Mouse (Mus musculus): ENCODE data around the gene Vps45. TPM values are rescaled to one million over a fixed set of nuclear protein-coding genes. Genes with fewer than 3 reads are reported as not detected.

Gene Vps45
- 26.6 and 36.6 TPM in 2 replicates for polyA plus RNA-seq (2021; fragmentation: Nextera tagmentation)
- long read RNA-seq, experiment 1, transcript Vps45-201 (15 exons, 2,637 nt) = major isoform, 210 of 228 reads
- long read RNA-seq, experiment 1, partial matches to known transcripts = 7 of 228 reads
- long read RNA-seq, experiment 1, other reads (novel, unspliced or antisense) = 9 of 228 reads
- long read RNA-seq, experiment 2, transcript Vps45-201 (15 exons, 2,637 nt) = major isoform, 21 of 42 reads
- long read RNA-seq, experiment 2, partial matches to known transcripts = 16 of 42 reads
- long read RNA-seq, experiment 2, other reads (novel, unspliced or antisense) = 4 of 42 reads

DNA sequence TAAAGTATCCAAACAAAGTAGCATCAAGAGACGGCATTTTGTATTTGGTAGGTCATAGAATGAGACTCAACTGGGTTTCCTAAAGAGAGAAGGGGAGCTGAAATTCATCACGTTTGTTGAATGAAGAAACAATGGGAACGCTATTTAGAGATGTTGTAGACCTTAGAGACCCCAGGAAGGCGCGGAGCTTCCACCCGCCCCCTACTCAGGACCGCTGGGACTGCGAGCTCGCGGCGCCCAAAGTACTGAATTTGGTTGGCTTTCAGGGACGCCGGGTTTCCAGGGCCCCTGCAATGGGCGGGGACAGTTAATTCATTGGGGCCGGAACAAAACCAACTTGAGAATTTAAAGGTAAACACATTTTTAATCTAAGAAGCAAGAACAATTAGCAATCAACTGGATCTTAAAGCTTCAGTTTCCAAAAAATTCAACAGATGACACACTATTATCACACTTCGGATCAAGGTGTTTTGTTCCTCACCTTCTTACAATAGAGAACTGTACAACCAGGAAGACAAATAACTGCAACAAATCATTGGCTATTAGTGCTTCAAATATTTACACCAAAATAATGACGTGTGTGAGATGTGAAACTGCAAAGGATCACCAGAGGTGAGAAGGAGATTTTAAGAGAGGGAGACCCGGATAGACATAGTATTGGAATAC lies at the start of gene Vps45:
Vps45 (minus strand) TSS at position 236 of the 666 bp plus-strand sequence.

DNA sequence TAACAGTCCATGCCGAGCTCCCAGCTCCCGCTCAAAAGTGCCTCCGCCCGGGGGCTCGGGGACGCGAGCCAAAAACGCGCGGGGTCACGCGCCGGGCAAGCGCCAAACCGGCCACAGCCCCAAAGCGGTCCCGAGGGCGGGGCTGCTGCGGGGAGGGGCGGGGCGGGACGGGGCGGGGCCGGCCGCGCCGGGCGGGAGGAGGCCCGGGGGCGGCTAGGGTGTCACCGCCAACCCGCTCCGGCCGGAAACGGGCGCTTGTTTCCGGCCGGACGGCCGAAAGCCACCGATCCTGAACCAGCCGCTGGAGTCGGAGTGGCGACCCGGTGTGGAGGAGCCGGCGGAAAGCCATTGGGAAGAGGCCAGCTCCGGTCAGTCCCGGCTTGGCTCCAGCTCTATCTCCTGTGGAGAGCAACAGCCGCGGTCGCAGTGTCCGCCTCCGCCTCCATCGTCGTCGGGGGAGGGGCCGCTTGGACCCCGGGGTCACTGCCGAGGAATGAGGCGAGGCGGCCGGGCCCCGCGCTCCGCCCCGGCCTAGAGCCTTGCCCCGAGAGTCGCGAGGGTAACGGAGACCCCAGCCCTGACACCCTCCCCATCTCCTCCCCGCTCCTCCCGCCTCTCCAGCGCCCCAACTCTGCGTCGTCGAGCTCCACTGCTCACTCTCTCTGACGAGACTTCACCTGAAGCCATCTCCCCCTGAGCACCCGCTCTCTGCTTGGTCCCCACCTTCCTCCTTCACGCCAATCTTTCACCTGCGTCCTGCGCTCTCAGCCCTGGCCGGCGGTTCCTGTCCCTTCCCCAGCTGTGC lies 46.2 kb upstream of the Vps45 start, which contains the start of gene Otud7b:
Otud7b (plus strand) TSS at position 267 of the 805 bp plus-strand sequence.

DNA sequence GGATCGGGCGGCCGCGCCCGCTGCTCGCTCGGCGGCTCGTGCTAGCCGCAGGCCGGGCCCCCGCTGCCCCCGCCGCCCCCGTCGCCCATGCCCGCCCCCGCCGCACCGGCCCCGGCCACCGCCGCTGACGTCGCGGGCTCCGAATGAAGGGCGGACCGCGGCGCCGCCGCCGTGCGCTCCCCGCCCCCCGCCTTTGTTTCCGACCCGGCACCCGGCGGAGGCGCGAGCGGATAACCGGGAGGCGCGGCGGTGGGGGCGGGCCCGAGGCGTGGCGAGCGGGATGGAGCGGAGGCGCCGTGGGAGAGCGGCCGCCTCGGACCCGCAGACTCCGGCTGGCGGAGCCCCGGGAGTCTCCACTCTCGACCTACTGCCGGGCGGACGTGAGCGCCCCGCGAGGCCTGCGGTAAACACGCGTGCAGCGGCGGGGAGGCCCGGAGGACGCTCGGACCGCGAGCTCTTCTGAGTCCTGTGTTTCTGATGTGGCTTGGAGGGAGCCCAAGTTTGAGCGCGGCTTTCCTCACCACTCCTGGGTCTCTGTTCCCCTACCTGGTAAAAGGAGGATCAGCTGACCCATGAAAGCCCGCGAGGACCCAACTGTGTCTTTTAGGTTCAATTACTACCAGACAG lies 62.4 kb downstream of the Vps45 start, which contains the start of gene Plekho1:
Plekho1 (minus strand) TSS at position 200 of the 627 bp plus-strand sequence.

Other genes with a start within 250 kb of the Vps45 start
- gene Rprd2, start 239.6 kb downstream of the Vps45 start, polyA plus RNA-seq (2021; fragmentation: Nextera tagmentation) = 29.7 and 41.0 TPM in 2 replicates
- gene Prpf3, start 202.6 kb downstream of the Vps45 start, polyA plus RNA-seq (2021; fragmentation: Nextera tagmentation) = 9.0 and 9.1 TPM in 2 replicates
- 668 and 693 TPM in 2 replicates for gene Mrps21, start 186.9 kb downstream of the Vps45 start, polyA plus RNA-seq (2021; fragmentation: Nextera tagmentation)
- gene Ciart, start 176.2 kb downstream of the Vps45 start, polyA plus RNA-seq (2021; fragmentation: Nextera tagmentation) = 12.7 and 22.7 TPM in 2 replicates
- 10.3 and 13.7 TPM in 2 replicates for gene BC028528, start 166.5 kb downstream of the Vps45 start, polyA plus RNA-seq (2021; fragmentation: Nextera tagmentation)
- gene Aph1a, start 164.5 kb downstream of the Vps45 start, polyA plus RNA-seq (2021; fragmentation: Nextera tagmentation) = 37.8 and 53.1 TPM in 2 replicates
- 10.7 and 14.9 TPM in 2 replicates for gene Car14, start 153.8 kb downstream of the Vps45 start, polyA plus RNA-seq (2021; fragmentation: Nextera tagmentation)
- gene Anp32e, start 129.2 kb downstream of the Vps45 start, polyA plus RNA-seq (2021; fragmentation: Nextera tagmentation) = 11.8 and 13.7 TPM in 2 replicates
- gene Plekho1, start 62.5 kb downstream of the Vps45 start, polyA plus RNA-seq (2021; fragmentation: Nextera tagmentation) = 16.5 and 28.8 TPM in 2 replicates
- gene Otud7b, start 46.1 kb upstream of the Vps45 start, polyA plus RNA-seq (2021; fragmentation: Nextera tagmentation) = 6.3 and 9.2 TPM in 2 replicates
- gene Mtmr11, start 103.5 kb upstream of the Vps45 start, polyA plus RNA-seq (2021; fragmentation: Nextera tagmentation) = 2.8 and 3.6 TPM in 2 replicates
- 17.7 and 42.8 TPM in 2 replicates for gene Sf3b4, start 113.9 kb upstream of the Vps45 start, polyA plus RNA-seq (2021; fragmentation: Nextera tagmentation)
- 68.9 and 69.5 TPM in 2 replicates for gene Sv2a, start 122.7 kb upstream of the Vps45 start, polyA plus RNA-seq (2021; fragmentation: Nextera tagmentation)
- gene Bola1, start 161.2 kb upstream of the Vps45 start, polyA plus RNA-seq (2021; fragmentation: Nextera tagmentation) = 65.5 and 81.7 TPM in 2 replicates
- gene Hist2h2ab, start 161.4 kb upstream of the Vps45 start, polyA plus RNA-seq (2021; fragmentation: Nextera tagmentation) = 0.48 TPM in 1 of 2 replicates, not detected in the other
- gene Hist2h2ac, start 162.4 kb upstream of the Vps45 start, polyA plus RNA-seq (2021; fragmentation: Nextera tagmentation) = 1.9 and 7.2 TPM in 2 replicates
- 3.9 and 7.0 TPM in 2 replicates for gene Hist2h2be, start 162.7 kb upstream of the Vps45 start, polyA plus RNA-seq (2021; fragmentation: Nextera tagmentation)
- gene Hist2h3c2, start 180.7 kb upstream of the Vps45 start, polyA plus RNA-seq (2021; fragmentation: Nextera tagmentation) = 1.3 and 4.7 TPM in 2 replicates
- 72.8 and 123 TPM in 2 replicates for gene Hist2h2aa2, start 181.8 kb upstream of the Vps45 start, polyA plus RNA-seq (2021; fragmentation: Nextera tagmentation)
- 110 and 145 TPM in 2 replicates for gene Hist2h2aa1, start 187.0 kb upstream of the Vps45 start, polyA plus RNA-seq (2021; fragmentation: Nextera tagmentation)
- 0.31 and 0.82 TPM in 2 replicates for gene Hist2h3c1, start 188.2 kb upstream of the Vps45 start, polyA plus RNA-seq (2021; fragmentation: Nextera tagmentation)
- gene Hist2h4, start 204.8 kb upstream of the Vps45 start, polyA plus RNA-seq (2021; fragmentation: Nextera tagmentation) = 0.64 and 1.9 TPM in 2 replicates
- 3.8 and 8.0 TPM in 2 replicates for gene Hist2h3b, start 210.2 kb upstream of the Vps45 start, polyA plus RNA-seq (2021; fragmentation: Nextera tagmentation)
- not detected in 2 replicates for gene Hist2h2bb, start 211.3 kb upstream of the Vps45 start, polyA plus RNA-seq (2021; fragmentation: Nextera tagmentation)
- 2.0 and 4.6 TPM in 2 replicates for gene Fcgr1, start 235.5 kb upstream of the Vps45 start, polyA plus RNA-seq (2021; fragmentation: Nextera tagmentation)

Measured in left cerebral cortex, adult 6 months (tissue).